In genomic region chr5:136691170-136691569, GRCm38 (mm10) we compare ENCODE assay signal across 30 mouse cellular contexts. TPM values are rescaled to one million over a fixed set of nuclear protein-coding genes. Genes with fewer than 3 reads are reported as not detected.
DNase-seq lines count a peak whose midpoint lies in the region; ATAC-seq and TF ChIP-seq lines count a peak whose summit lies in the region.
"Had no signal": no experiment of that assay in that cellular context is flagged by ENCODE, and none has a peak within 500 bp of the region (broad histone marks: within the 10 kb centered on the region; RNA-seq: fewer than 3 reads in every experiment).

No protein-coding gene starts in this region.

- no peak for ATAC-seq in midbrain, postnatal 0 days (ENCODE audit: low FRiP score)
- ATAC-seq: activated CD4-positive, CD25-positive, alpha-beta regulatory T cell, adult 4 months; CD4-positive, CD25-positive, alpha-beta regulatory T cell, adult 4 months; forebrain, embryonic 14.5 days; Patski had no signal

- H3K4me3 ChIP-seq in thymus, adult 2 months (ENCODE audit: control insufficient read depth, insufficient read depth, low read length): no peak overlapping the region
- no peak overlapping the region for H3K4me3 ChIP-seq in midbrain, postnatal 0 days (ENCODE audit: low read depth, low read length)
- H3K4me3 ChIP-seq: embryonic facial prominence, embryonic 13.5 days; embryonic facial prominence, embryonic 15.5 days; erythroblast, embryonic 14.5 days; forebrain, embryonic 10.5 days; forebrain, embryonic 12.5 days had no signal

- TF ChIP-seq CTCF in thymus, adult 2 months (IDR thresholded peaks at IDR 0.05; ENCODE audit: borderline replicate concordance, control insufficient read depth, extremely low read depth, insufficient read depth, low read length, poor library complexity): no peak
- no peak for TF ChIP-seq CTCF in midbrain, postnatal 0 days (IDR thresholded peaks at IDR 0.05)

- no peak overlapping the region for H3K9ac ChIP-seq in midbrain, postnatal 0 days (replicated peaks; ENCODE audit: low read length, poor library complexity, severe bottlenecking)
- H3K9ac ChIP-seq: embryonic facial prominence, embryonic 13.5 days; embryonic facial prominence, embryonic 15.5 days; forebrain, embryonic 12.5 days had no signal

- H3K9me3 ChIP-seq in midbrain, postnatal 0 days (ENCODE audit: low read length): no peaks in the 10 kb centered on the region
- H3K9me3 ChIP-seq: embryonic facial prominence, embryonic 13.5 days; embryonic facial prominence, embryonic 15.5 days; forebrain, embryonic 10.5 days; forebrain, embryonic 12.5 days; G1E had no signal

- peaks cover 56% of the 10 kb centered on the region for H3K4me1 ChIP-seq in thymus, adult 2 months (replicated peaks; ENCODE audit: control insufficient read depth, insufficient read depth, low read length)
- H3K4me1 ChIP-seq in midbrain, postnatal 0 days (ENCODE audit: insufficient read depth, low read length): no peaks in the 10 kb centered on the region
- H3K4me1 ChIP-seq: embryonic facial prominence, embryonic 15.5 days; forebrain, embryonic 12.5 days had no signal

- peak overlapping the region; percentile 82 for H3K27ac ChIP-seq in thymus, adult 2 months (ENCODE audit: control insufficient read depth, insufficient read depth, low read length)
- H3K27ac ChIP-seq in midbrain, postnatal 0 days (ENCODE audit: low read depth, low read length): no peak overlapping the region
- H3K27ac ChIP-seq: embryonic facial prominence, embryonic 13.5 days; embryonic facial prominence, embryonic 15.5 days; forebrain, embryonic 10.5 days; forebrain, embryonic 12.5 days had no signal

- no peak overlapping the region for H3K4me2 ChIP-seq in midbrain, postnatal 0 days (ENCODE audit: low read depth, low read length, poor library complexity, severe bottlenecking)
- H3K4me2 ChIP-seq: embryonic facial prominence, embryonic 13.5 days; embryonic facial prominence, embryonic 15.5 days; forebrain, embryonic 12.5 days had no signal

- H3K36me3 ChIP-seq in thymus, adult 2 months (ENCODE audit: control insufficient read depth, insufficient read depth, low read length): no peaks in the 10 kb centered on the region
- H3K36me3 ChIP-seq in midbrain, postnatal 0 days (ENCODE audit: insufficient read depth, low read length): no peaks in the 10 kb centered on the region
- H3K36me3 ChIP-seq: embryonic facial prominence, embryonic 13.5 days; embryonic facial prominence, embryonic 15.5 days; forebrain, embryonic 10.5 days; forebrain, embryonic 12.5 days; G1E had no signal

- no peak for TF ChIP-seq POLR2A in thymus, adult 2 months (IDR thresholded peaks at IDR 0.05; ENCODE audit: control insufficient read depth, extremely low read depth, insufficient read depth, low read length, poor library complexity)

- 7% methylated on average over 3 of the region's 3 CpGs for WGBS in thymus, adult 2 months
- 66% methylated on average over 3 of the region's 3 CpGs for WGBS in midbrain, postnatal 0 days

- H3K27me3 ChIP-seq in thymus, adult 2 months (ENCODE audit: control insufficient read depth, insufficient read depth, low read length): no peaks in the 10 kb centered on the region
- no peaks in the 10 kb centered on the region for H3K27me3 ChIP-seq in midbrain, postnatal 0 days (ENCODE audit: insufficient read depth, low read length)
- H3K27me3 ChIP-seq: embryonic facial prominence, embryonic 13.5 days; embryonic facial prominence, embryonic 15.5 days; forebrain, embryonic 12.5 days had no signal

- peak; percentile 45 for DNase-seq in thymus, adult 2 months
- DNase-seq in thymus, postnatal 4 days: no peak
- DNase-seq in thymus, postnatal 0 days (ENCODE audit: low spot score): peak; percentile 64
- peak; percentile 49 for DNase-seq in thymus, postnatal 25 days
- no peak for DNase-seq in kidney, postnatal 10 days
- no peak for DNase-seq in spleen, postnatal 4 days (ENCODE audit: low spot score in 2 of 2)
- DNase-seq in midbrain, postnatal 0 days (ENCODE audit: low spot score): no peak
- DNase-seq: adrenal gland, adult 8-10 months; adrenal gland, postnatal 14 days; adrenal gland, postnatal 36 days; B cell, adult 2 months; cerebellum, adult 11-12 months; cerebellum, adult 2 months; cerebellum, adult 9-10 months; cerebellum, postnatal 10 days; cerebellum, postnatal 25 days; embryo, embryonic 11 days had no signal

RNA-seq across cellular contexts. Expression of gene Myl10, which starts 1.8 kb away (rescaled TPM):
- polyA plus RNA-seq in thymus, adult 2 months (2012; rRNA removed): 9.6 and 10.7 TPM in 2 replicates
- 21.7 and 24.2 TPM in 2 replicates for polyA plus RNA-seq in thymus, postnatal 0 days (2015; fragmentation: Nextera tagmentation; extraction: Ambion mirVana)
- total RNA-seq in midbrain, postnatal 0 days (2014; rRNA removed): not detected in 2 replicates
- polyA plus RNA-seq in midbrain, postnatal 0 days (2015; fragmentation: Nextera tagmentation; extraction: Ambion mirVana): not detected in 2 replicates
- total RNA-seq: adrenal gland, adult 18-20 months; adrenal gland, adult 8-10 months; adrenal gland, postnatal 14 days; adrenal gland, postnatal 36 days; CH12.LX; G1E had no signal
- polyA plus RNA-seq: cerebellum, adult 2 months; embryonic facial prominence, embryonic 11.5 days; embryonic facial prominence, embryonic 13.5 days; embryonic facial prominence, embryonic 15.5 days; erythroblast, embryonic 14.5 days; forebrain, embryonic 10.5 days; forebrain, embryonic 12.5 days; forebrain, embryonic 14.5 days; G1E; Patski had no signal

Comparison
In these comparisons a context has a peak if more than half of its experiments do, and no peak if none do; other contexts are left out.
1. DNase-seq: peak in thymus, adult 2 months (single experiment), thymus, postnatal 0 days (single experiment) and thymus, postnatal 25 days (single experiment); none in thymus, postnatal 4 days (single experiment), kidney, postnatal 10 days (single experiment), spleen, postnatal 4 days (0 of 2) and midbrain, postnatal 0 days (single experiment).
2. RNA of gene Myl10, which starts 1.8 kb away (polyA plus RNA-seq): 21.7 to 24.2 TPM in thymus, postnatal 0 days and 9.6 to 10.7 TPM in thymus, adult 2 months; not detected in midbrain, postnatal 0 days; every median in the first group is over 10 times any median in the second.